Mouse (Mus musculus) cerebellum, adult (tissue): ENCODE results near the gene Zfp622.

Experiments used
- ATAC-seq: cut with Nextera tagmentation; 2 replicates; pipeline ENCODE4 v1.9.2; 2017; ENCODE audit warnings: mild to moderate bottlenecking, moderate library complexity, mixed read lengths; ENCODE audit not compliant: insufficient number of reproducible peaks, low FRiP score, low TSS enrichment

Zfp622 gene

DNA sequence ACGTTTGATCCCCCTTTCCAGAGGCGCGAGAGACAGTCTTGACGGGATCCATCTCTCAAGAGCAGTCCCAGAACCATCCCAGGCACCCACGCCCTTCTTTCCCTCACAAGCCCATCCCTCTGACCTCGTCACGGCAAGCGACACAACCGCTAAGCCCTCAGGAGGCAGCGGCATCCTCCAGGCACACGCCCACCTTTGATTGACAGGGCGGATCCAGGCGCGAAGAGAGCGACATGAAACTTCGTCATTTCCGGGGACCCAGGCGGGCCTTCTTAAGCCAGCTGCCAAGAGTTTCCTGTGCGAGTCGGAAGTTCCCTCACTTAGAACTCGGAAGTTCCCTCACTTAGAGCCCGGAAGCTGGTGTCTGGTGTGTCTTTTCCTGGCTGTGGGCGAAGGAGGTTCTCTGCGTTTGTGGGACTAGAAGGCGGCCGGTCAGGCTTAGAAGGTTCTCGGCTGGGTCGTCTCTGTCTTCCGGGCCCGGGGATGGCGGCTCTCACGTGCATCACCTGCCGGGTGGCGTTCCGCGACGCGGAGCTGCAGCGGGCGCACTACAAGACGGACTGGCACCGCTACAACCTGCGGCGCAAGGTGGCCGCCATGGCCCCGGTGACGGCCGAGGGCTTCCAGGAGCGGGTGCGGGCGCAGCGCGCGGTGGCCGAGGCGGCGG lies at the start of gene Zfp622:
Gene Zfp622 (plus strand): TSS at position 300 of the 667 bp plus-strand sequence.
- ATAC-seq = peak; percentile 98

DNA sequence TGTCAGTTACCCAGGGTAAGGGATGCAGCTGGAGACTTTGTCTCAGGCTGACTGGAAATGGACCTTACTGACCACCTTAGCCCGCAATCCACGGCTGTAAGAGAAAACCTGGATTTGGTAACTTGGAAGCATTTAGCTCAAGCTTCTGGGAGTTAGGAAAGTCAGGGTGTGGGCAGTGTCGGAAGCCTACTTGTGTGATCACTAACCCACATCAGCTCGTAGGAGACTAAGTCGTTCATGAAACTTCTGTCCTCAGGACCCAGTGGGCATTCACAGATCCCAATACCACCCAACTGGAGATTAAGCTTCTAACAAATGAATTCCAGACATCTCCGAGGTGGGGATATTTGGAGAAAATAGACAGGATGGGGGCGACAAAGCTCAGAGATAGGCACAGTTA lies 49.8 kb upstream of the Zfp622 start:
- ATAC-seq = no peak

DNA sequence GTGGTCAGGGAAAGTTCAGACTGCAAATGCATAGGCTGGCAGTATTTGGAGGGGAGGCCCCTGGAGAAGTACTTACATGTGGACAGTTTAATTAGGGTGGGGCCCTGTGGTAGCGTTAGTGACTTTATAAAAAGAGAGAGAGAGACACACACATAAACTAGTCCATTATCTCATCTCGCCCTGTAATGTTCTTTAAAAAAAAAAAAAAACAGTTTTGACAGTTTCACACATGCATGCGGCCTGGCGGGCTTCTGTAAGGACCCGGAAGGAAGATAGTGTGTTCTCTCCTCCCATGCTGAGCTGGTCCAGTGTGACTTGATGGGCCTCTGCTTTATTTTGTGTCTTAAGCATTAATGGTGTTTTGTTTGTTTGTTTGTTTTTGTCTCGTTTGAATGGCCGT lies 45.7 kb upstream of the Zfp622 start:
- no peak for ATAC-seq

DNA sequence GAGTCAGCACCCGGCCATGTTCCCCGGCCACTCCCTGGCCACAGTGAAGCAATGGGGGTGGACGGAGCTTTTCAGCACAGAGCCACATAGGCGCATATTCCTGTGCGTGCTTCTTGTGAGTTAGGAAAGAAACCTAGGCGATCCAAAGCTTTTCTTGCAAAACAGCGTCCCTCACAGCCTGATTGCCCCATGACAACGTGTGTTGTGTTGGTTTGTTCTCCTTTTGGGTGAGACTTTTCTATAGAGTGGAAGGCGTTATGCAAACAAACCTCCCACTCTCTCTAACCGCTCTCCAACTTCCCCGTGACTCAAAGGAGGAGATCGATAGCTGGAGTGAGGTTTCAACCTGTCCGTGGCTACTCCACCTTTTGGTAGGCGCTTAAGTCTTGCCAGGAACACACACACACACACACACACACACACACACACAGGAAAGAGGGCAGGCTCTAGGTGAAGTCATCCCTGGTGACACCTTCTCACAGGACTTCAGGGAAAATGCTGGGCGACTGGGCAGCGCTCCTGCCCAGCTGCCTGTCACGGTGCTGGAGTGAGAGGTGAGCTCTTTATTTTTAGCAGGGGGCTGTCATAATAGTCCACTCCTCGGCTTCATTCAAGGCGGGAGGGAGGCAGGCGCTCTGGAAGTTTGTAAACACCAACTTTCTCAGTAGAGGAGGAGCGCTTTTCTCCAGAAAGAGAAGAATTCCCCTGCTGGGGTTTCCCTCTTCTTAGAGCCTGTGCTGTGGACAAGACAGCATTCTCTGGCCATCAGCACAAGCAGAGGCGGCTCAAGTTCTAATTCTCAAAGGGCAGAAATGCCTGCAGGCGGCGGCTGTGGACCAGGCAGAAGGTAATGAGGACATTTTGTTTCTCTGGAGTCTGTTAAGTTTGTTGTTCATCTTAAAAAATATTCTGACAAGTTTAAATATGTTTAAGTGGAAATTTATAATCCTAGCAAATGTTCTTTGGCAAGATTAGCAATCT lies 43.5 kb upstream of the Zfp622 start:
- ATAC-seq = no peak

DNA sequence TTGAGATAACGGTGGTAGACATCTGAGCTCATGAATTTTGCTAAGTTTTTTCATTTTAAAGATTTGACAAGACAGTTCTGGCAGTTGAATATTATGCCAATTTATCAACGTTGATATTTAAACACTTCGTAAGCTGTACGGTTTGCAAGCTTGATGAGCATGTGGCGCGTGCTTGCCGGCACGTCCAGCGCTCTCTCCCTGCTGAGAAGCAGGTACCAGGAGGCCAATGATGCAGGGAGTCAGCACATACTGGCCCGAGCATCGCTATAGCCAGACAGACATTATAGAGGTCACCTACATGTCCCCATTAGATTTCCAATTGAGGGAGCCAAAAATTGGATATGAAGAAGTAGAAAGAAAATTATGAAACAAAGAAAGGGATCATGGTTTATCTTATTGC lies 42.7 kb upstream of the Zfp622 start:
- ATAC-seq = no peak

DNA sequence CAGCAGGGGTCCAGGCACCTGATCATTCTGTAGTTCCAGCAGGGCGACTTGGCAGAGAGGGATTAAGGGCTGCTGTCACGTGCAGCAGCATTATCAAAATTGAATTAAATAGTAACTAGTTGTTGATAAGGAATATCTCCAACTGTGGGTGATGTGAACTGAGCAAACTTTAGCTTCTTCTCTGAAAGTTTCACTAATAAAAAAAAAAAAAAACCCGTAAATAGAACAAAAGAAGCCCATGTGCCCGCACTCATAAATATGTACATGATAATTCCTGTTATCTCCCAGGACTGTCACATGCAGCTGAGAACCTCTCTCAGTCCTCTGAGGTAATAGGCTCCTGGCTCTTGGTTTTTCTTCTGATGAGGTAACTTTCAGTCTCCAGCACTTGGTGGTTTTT lies 41.8 kb upstream of the Zfp622 start:
- no peak for ATAC-seq

DNA sequence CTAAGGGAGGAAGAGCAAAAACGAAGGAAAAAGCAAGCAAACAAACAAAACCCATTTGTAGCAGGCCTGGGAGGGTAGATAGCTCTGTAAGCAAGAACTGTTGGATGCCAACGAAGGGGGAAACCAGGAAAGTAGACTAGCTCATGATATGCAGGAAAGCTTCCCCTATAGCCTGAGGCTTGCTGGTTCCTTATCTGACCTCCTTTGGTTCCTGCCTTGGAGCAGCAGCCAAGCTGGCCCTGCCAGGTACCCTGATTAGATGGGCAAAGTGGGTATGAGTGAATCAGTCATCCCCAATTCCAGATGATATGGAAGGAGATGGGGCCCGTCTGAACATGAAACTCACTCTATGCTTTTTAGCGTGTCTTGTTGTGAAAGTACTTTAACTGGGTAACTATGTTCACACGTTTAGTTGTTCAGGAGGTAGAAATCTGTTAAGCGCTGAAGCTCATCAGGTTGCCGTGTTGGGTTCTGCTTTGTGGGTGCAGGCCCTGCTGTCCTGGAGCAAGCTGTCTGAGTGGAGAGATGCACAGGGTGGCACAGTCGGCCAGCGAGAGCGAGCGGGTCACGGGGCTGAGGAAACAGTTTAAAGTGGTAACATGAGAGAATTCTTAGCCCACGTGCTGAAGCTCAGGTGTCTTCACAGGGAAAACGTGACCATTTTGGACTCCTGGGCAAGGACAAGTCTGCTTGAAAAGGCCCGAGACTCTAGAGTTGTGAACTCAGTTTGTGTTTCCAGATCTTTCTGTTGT lies 40.6 kb upstream of the Zfp622 start:
- ATAC-seq = no peak

DNA sequence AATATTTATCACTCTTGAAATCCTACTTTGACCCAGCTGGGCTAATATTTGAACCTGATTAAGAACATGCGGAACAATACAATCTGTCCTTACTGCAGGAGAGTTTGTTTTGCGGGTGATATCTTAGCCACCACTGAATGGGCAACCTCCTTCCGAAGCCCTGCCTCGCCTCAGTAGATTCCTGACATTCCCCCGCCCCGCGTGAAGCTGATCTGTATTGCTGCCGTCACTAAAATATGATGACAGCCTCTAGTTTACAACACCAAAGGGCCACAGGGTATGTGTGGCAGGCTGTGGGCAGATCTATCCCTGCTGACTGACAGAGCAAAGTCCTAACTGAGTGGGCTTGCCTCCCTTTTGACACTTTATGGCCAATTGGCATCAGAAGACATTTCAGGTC lies 38.9 kb upstream of the Zfp622 start:
- ATAC-seq = no peak

DNA sequence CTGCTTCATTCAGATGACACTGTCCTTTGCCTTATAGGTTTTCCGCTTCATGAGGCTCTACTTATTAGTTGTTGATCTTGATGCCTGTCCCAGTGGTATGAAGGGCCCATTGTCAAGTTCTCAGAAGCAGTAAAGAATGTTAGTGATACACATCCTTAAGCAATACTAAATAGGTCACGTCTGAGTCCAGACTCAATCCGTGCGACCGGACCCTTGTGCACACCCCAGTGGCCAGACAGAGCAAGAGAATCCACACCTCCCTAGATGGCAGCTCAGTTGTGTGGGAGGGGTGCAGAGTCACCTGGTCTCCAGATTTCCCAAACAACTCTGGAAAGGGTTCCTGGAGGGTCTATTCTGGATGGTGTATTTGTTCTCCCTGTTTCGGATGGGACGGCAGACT lies 37.7 kb upstream of the Zfp622 start:
- no peak for ATAC-seq

DNA sequence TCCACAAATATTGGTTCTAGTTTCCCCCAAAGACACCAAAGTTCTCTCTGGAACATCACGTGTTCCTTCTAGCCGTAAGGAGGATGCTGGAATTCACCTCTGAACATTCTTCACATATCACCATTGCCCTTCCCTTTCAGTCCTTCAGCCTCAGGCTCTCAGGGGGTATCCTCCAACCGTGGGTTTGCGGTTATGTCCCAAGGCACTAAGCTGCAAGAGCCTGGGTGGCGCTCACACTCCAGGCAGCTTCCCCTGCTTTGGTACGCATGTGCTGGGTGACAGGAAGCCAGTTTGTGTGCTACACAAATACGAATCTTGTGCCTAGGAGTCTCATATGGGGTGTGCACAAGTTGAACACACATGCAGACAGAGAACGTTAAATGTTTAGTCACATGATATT lies 36.8 kb upstream of the Zfp622 start:
- ATAC-seq = no peak

DNA sequence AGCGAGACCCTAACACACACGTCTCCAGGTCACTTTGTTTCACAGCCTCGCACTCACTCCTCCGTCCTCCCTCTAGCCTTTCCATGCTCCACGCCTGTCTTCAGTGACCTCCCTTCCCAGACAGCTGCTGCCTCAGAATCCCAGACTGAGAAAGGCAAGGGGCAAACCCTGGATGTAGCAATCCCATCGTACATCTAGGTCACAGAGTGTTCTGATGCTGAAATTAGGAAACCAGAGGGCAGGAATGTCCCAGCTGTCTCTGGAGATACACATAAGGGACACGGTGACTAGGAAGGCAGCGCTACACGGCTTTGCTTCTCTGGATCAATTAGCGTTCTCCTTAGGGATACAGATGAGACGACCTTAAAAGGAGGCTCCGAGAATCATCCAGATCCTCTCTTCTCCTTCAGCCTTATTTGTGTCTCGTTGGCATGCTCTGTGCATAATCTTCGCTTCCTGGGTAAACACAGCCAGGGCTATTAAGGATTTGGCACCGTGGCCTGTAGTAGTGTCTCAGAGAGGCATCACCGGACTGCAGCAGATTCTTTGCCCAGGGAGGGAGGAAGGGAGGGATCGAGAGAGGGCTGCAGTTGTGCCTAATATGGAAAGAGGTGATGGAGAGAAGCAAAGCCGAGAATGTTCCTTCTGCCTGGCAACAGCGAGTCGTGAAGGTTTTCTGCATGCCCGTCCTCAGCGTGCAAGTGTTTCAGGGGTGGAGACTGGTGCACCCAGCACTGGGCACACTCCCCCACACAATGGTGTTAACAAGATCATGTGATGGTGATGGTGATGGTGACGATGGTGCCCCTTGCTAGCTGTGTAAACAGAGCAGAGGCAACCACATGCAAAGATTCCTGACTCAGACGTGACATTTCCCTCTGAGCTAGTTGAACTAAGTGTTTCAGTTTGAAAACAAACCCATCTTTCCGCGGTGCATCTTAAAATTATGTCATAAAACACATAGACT lies 35.6 kb upstream of the Zfp622 start:
- no peak for ATAC-seq

DNA sequence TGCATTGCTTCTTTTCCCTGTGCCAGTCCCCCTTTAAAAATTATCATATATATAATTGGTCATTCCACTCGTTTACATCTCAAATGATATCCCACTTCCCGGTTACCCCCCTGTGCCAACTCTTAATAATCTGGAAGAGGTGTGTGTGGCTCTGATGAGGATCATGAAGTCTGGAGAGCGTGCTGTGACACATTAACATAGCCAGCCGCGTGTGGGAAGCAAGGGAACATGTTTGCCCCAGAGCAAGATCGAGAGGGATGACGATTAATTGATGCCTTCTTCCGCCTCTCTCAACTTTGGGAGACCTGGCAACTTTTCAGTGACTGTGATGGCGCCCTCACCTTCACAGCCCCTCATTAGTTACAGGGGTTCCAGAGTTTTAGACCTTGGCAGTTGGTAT lies 34.5 kb upstream of the Zfp622 start:
- ATAC-seq = no peak

DNA sequence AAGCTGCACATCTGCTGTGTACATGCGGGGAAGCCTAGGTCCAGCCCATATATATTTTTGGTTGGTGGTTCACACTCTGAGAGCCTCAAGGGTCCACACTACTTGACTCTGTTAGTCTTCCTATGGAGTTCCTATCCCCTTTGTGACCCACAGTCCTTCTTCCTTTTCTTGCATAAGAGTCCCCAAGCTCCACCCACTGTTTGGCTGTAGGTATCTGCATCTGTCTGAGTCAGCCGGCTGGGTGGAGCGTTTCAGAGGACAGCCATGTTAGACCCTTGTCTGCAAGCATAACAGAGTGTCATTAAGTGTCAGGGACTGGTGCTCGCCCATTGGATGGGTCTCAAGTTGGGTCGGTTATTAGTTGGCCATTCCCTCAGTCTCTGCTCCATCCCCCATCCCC lies 33.6 kb upstream of the Zfp622 start:
- no peak for ATAC-seq

DNA sequence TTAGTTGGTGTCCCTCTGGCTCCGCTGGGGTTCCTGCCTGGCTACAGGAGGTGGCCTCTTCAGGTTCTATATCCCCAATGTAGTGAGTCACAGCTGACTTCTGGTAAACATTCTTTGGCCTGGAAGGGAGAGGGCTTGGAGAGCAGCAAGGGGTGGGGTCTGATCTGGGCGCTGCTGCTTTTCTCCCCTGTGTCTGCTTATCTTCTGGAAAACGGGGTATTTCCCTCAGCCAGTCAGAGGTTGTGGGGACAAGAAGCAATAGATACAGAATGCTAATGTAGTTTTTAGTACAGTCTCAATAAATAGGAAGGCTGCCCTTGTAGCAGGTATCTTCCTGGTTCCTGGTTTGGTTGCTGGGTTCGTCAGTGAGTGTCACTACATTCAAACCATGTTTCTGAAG lies 33.1 kb upstream of the Zfp622 start:
- ATAC-seq = no peak

DNA sequence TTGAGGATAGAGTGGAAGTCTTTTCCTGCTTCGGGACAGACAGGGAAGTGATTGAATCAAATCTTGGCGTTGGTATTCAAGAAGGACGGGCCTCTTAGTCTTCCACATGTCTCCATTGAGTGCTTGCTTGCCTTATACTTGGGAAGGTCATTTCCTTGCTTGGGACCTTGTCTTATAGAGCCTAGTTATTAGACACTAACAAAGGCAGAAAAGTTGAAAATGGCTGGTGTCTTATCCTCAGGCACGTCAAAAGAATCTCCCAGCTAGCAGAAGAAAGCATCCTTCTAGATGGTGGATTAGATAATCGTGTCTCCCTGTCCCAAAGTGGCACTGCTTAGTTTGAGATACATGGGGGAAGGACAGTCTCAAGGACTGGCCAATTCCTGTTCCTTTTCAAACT lies 28.2 kb upstream of the Zfp622 start:
- no peak for ATAC-seq

DNA sequence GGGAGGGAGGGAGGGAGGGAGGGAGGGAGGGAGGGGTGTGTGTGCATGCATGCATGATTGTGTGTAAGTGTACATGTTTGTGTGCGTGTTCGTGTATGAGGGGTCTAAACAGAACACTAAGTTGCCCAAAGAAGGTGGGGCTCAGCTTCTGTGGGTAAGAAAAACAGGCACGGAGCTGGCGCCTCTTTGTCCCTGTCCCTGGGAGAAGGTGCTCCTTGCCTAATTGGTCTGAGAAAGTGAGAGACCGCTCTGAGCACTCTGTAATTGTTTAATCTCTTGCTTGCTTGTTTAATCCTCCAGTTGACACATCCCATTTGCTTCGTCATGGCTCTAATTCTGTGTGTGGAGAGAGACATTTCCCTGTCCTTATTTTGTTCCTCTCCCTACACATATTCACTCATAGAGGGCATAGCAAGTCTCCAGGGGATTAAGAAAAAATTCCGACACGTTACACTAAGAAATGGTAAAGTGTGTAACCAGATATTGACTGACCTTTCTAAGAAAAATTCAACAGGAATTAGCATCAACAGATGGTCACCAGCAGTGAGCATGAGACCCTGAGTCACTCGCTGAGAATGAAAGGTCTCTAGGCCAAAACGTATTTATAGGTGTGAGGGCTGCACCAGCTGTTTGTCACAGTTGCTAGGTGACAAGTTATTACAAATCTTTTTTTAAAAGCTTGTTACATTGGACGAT lies 27.6 kb upstream of the Zfp622 start:
- no peak for ATAC-seq

DNA sequence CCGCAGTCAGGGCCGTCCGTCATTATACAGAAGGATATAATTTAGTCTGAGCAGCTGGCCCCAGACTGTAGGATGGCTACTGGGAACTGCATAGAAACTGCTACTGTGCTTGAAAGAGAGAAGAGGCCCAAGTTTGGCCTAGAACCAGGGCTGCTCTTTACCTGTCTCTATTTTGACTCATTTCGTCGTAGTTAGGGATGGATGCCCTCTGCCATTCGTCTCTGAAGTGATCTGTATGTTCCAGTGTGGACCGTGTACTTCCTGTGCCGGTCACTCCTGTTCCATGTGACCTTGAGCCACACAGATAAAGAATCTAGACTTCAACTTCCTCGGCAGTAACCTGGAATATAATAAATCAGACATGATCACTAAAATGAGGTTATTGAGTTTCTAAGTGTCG lies 26.5 kb upstream of the Zfp622 start:
- no peak for ATAC-seq

DNA sequence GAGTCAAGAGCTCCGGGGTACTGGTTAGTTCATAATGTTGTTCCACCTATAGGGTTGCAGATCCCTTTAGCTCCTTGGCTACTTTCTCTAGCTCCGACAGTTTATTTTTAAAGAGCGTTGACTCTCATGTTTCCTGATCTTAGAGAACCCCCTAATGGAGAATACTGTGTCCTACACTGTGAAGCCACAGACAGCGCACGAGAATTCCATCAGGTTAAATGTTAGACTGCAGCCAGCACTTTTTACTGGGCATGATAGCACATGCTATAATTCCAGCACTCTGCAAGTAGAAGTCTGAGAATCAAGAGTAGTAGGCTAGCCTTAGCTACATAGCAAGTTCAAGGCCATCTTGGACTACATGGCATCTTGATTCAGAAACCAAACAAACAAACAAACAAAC lies 24.8 kb upstream of the Zfp622 start:
- ATAC-seq = peak; percentile 84

DNA sequence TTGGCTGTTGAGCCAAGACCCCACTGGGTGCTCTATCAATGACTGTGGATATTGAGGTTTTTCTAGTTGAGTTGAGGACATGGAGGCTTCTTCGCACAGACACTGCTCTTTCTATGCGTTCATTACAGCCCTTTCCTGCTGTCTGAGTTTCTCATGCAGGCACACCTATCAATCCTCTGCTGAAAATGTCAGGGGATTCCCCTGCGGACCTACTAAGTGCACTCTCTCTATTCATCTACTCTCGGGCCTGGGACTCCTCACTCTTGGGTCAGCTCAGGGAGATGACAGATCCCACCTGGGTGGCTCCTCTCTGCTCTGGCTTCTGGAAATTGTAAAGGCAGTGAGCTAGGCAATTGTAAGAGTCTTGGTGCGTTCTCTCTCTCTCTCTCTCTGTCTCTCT lies 23.9 kb upstream of the Zfp622 start:
- ATAC-seq = no peak
